Mouse (Mus musculus): ENCODE results near the gene Olfr1054.
"Not testable (repeated sequence)": the region's sequence is repeated elsewhere in the genome, so short reads cannot be mapped to it uniquely, and the experiment has no call there.

Gene Olfr1054

GRCm38 (mm10) chr2:86335333-86335732 is at the start of gene Olfr1054:
Gene Olfr1054 (minus strand): TSS chr2:86335433.
- DNase-seq: no peak

- no peak for DNase-seq
Observed at GRCm38 (mm10) chr2:86378293-86378692, 43.1 kb upstream of the Olfr1054 start, which contains the start of gene Olfr1057. Gene Olfr1057 (minus strand): TSS chr2:86378393.

- DNase-seq: not testable (repeated sequence)
Observed at GRCm38 (mm10) chr2:86366342-86366741, 31.1 kb upstream of the Olfr1054 start.

- DNase-seq: no peak
Observed at GRCm38 (mm10) chr2:86362369-86362768, 27.1 kb upstream of the Olfr1054 start, which contains the start of gene Olfr1056. Gene Olfr1056 (minus strand): TSS chr2:86362469.

- not testable (repeated sequence) for DNase-seq
Observed at GRCm38 (mm10) chr2:86351751-86352150, 16.5 kb upstream of the Olfr1054 start.

GRCm38 (mm10) chr2:86350184-86350583 is 15.0 kb upstream of the Olfr1054 start, which contains the start of gene Olfr1055:
Gene Olfr1055 (minus strand): TSS chr2:86350284.
- no peak for DNase-seq

- no peak for DNase-seq
Observed at GRCm38 (mm10) chr2:86315184-86315583, 20.0 kb downstream of the Olfr1054 start, which contains the start of gene Olfr1053. Gene Olfr1053 (minus strand): TSS chr2:86315284.

- DNase-seq: no peak
Observed at GRCm38 (mm10) chr2:86292155-86292554, 43.1 kb downstream of the Olfr1054 start, which contains the start of gene Olfr1052. Gene Olfr1052 (plus strand): TSS chr2:86292455.

All from right cerebral cortex, postnatal 14 days (tissue).